In the genomic region with DNA sequence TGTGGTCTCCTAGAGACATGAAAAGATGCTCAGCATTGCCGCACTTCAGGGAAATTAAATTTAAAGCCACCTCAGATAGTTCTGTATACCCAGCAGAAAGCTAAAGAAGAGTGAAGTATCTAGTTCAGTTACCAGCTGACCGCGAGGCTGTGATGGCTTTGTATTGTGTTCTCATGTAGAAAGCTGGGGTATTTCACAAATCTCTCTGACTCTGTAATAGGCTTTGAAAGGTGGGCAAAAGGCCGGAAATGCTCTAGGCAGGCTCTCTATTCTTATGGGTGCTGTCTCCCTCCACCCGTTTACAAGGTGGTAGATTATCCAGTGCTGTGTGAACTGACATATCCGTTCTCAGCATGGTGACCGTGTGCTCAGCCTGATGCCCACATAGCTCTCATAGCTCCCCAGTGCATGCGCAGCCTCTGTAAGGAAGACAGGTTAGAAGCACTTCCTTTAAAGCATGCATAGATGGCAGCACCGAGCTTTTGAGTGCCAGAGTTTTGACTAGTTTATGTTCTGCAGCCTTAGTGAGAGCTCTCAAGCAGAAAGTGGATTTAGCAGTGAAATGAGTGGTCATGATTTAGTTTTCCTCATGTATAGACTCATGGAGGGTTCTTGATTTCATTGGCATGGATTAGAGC, we compare ENCODE assay signal across 8 mouse cellular contexts. TPM values are rescaled to one million over a fixed set of nuclear protein-coding genes. Genes with fewer than 3 reads are reported as not detected.
A peak's percentile ranks its signal among the peaks of the same experiment; 100 is the strongest.
DNase-seq lines count a peak whose midpoint lies in the region; ATAC-seq and TF ChIP-seq lines count a peak whose summit lies in the region.

No protein-coding gene starts in this region.

- TF ChIP-seq EP300 in lung, postnatal 0 days (IDR thresholded peaks at IDR 0.05) = no peak

- peak; percentile 9 to 42 for DNase-seq in heart, postnatal 14 days
- DNase-seq in heart, postnatal 25 days (ENCODE audit: low spot score) = no peak
- DNase-seq in cerebellum, adult 9-11 months = peak; percentile 17
- peak; percentile 51 to 58 for DNase-seq in layer of hippocampus, adult 2 months (ENCODE audit: low spot score in 2 of 2)
- DNase-seq in lung, postnatal 0 days (ENCODE audit: low spot score) = peak; percentile 84
- DNase-seq in right cerebral cortex, adult 2 months (ENCODE audit: low spot score in 2 of 2) = peak; percentile 55 to 61
- no peak for DNase-seq in gastrocnemius, adult 18-20 months (ENCODE audit: low spot score)

- TF ChIP-seq CTCF in layer of hippocampus, adult 2 months (conservative IDR thresholded peaks at IDR 0.05) = peak; percentile 83
- TF ChIP-seq CTCF in lung, postnatal 0 days (IDR thresholded peaks at IDR 0.05) = peak; percentile 78

- 41% methylated on average over 9 of the region's 9 CpGs for WGBS in lung, postnatal 0 days

- H3K9ac ChIP-seq in lung, postnatal 0 days (replicated peaks; ENCODE audit: low read depth) = no peak overlapping the region

- no peak overlapping the region for H3K4me3 ChIP-seq in layer of hippocampus, adult 2 months
- H3K4me3 ChIP-seq in lung, postnatal 0 days (ENCODE audit: low read depth, low read length) = no peak overlapping the region

- no peaks in the 10 kb centered on the region for H3K36me3 ChIP-seq in lung, postnatal 0 days (ENCODE audit: insufficient read depth, low read length)

- no peaks in the 10 kb centered on the region for H3K9me3 ChIP-seq in lung, postnatal 0 days (ENCODE audit: low read length)

- no peaks in the 10 kb centered on the region for H3K4me1 ChIP-seq in lung, postnatal 0 days (ENCODE audit: insufficient read depth, low read depth, low read length)

- no peak overlapping the region for H3K4me2 ChIP-seq in lung, postnatal 0 days (replicated peaks; ENCODE audit: low read depth, low read length)

- no peak overlapping the region for H3K27ac ChIP-seq in layer of hippocampus, adult 2 months
- no peak overlapping the region for H3K27ac ChIP-seq in lung, postnatal 0 days (ENCODE audit: low read length)

- intact Hi-C loops in heart, postnatal 14 days (cut with DNase I) = no loop called here
- intact Hi-C loops in heart, postnatal 25 days (cut with DNase I) = no loop called here

- peak; percentile 88 to 89 for ATAC-seq in hematopoietic stem cell, adult 5-6 weeks (replicated peaks in 1 of 2; ENCODE audit: insufficient read depth in 1 of 2, low FRiP score in 2 of 2, low TSS enrichment in 1 of 2, low read depth in 1 of 2, poor library complexity in 2 of 2, severe bottlenecking in 2 of 2)
- ATAC-seq in lung, postnatal 0 days = peak; percentile 73

- no peaks in the 10 kb centered on the region for H3K27me3 ChIP-seq in lung, postnatal 0 days (replicated peaks; ENCODE audit: insufficient read depth, low read length)

RNA-seq across cellular contexts. Expression of a gene that starts 57.4 kb away (rescaled TPM):
- 10 to 100 TPM; 13.1 to 14.0 TPM for total RNA-seq in heart, postnatal 14 days (2021)
- total RNA-seq in heart, postnatal 25 days (2021) = 10 to 100 TPM; 10.5 to 14.7 TPM
- total RNA-seq in hematopoietic stem cell, adult 5-6 weeks (2017) = 19.8 and 41.6 TPM in 2 replicates
- 10 to 100 TPM; 21.0 to 26.6 TPM for total RNA-seq in layer of hippocampus, adult 2 months (2021)
- 7.1 and 11.2 TPM in 2 replicates for polyA plus RNA-seq in lung, postnatal 0 days (2015; fragmentation: Nextera tagmentation; extraction: Ambion mirVana)
- total RNA-seq in gastrocnemius, adult 18-20 months (2021) = 1 to 10 TPM; 8.5 to 8.9 TPM

Comparison
In these comparisons a context has a peak if more than half of its experiments do, and no peak if none do; other contexts are left out.
1. DNase-seq: peak in heart, postnatal 14 days (2 of 2), cerebellum, adult 9-11 months (single experiment), layer of hippocampus, adult 2 months (2 of 2), lung, postnatal 0 days (single experiment) and right cerebral cortex, adult 2 months (2 of 2); none in heart, postnatal 25 days (single experiment) and gastrocnemius, adult 18-20 months (single experiment).